Mouse (Mus musculus) heart, adult 2 months (tissue): ENCODE data around the gene Fcrlb.

Source experiments
- EP300 ChIP-seq: fragments of 200-500 bp; IDR thresholded peaks from 2 replicates; pipeline ENCODE4 v1.6.1; 2011; ENCODE audit warnings: low read depth, low read length, control low read depth; ENCODE audit not compliant: insufficient read depth
- POLR2A ChIP-seq: fragments of 200-500 bp; IDR thresholded peaks from 2 replicates; pipeline ENCODE4 v1.6.1; 2011; ENCODE audit warnings: mild to moderate bottlenecking, low read depth, low read length, control low read depth; ENCODE audit not compliant: insufficient read depth

- TF ChIP-seq POLR2A (no peak), EP300 (no peak)
Observed at GRCm38 (mm10) chr1:170864234-170864633, 48.5 kb downstream of the Fcrlb start.
